ENCODE assay signal across 29 mouse cellular contexts in genomic region chr14:24458191-24458590, GRCm38 (mm10).
"Had no signal": no experiment of that assay in that cellular context is flagged by ENCODE, and none has a peak within 500 bp of the region (broad histone marks: within the 10 kb centered on the region; RNA-seq: fewer than 3 reads in every experiment).

No protein-coding gene starts in this region.

- H3K27me3 ChIP-seq: limb, embryonic 12.5 days; limb, embryonic 13.5 days; limb, embryonic 15.5 days; liver, embryonic 12.5 days; liver, embryonic 13.5 days; liver, embryonic 15.5 days; lung, embryonic 15.5 days; megakaryocyte, embryonic 14.5 days; midbrain, embryonic 12.5 days; midbrain, embryonic 13.5 days; midbrain, embryonic 15.5 days had no signal

- H3K9ac ChIP-seq: limb, embryonic 12.5 days; limb, embryonic 13.5 days; limb, embryonic 15.5 days; liver, embryonic 12.5 days; liver, embryonic 13.5 days; liver, embryonic 14.5 days; liver, embryonic 15.5 days; liver, postnatal 0 days; lung, embryonic 14.5 days; lung, embryonic 15.5 days; midbrain, embryonic 12.5 days; midbrain, embryonic 13.5 days; midbrain, embryonic 15.5 days had no signal

- H3K4me2 ChIP-seq: limb, embryonic 12.5 days; limb, embryonic 13.5 days; limb, embryonic 15.5 days; liver, embryonic 11.5 days; liver, embryonic 12.5 days; liver, embryonic 13.5 days; liver, embryonic 15.5 days; lung, embryonic 14.5 days; lung, embryonic 15.5 days; midbrain, embryonic 11.5 days; midbrain, embryonic 12.5 days; midbrain, embryonic 13.5 days; midbrain, embryonic 15.5 days had no signal

- H3K27ac ChIP-seq: limb, embryonic 10.5 days; limb, embryonic 12.5 days; limb, embryonic 13.5 days; limb, embryonic 15.5 days; liver, embryonic 12.5 days; liver, embryonic 13.5 days; liver, embryonic 14.5 days; liver, embryonic 15.5 days; lung, embryonic 15.5 days; macrophage; midbrain, embryonic 10.5 days; midbrain, embryonic 12.5 days; midbrain, embryonic 13.5 days; midbrain, embryonic 15.5 days had no signal

- H3K4me1 ChIP-seq: limb, embryonic 10.5 days; limb, embryonic 12.5 days; limb, embryonic 13.5 days; limb, embryonic 15.5 days; liver, embryonic 12.5 days; liver, embryonic 13.5 days; liver, embryonic 15.5 days; lung, embryonic 15.5 days; midbrain, embryonic 10.5 days; midbrain, embryonic 12.5 days; midbrain, embryonic 13.5 days; midbrain, embryonic 15.5 days had no signal

- DNase-seq: left cerebral cortex, postnatal 4 days; liver; liver, embryonic 13.5 days; liver, postnatal 0 days; lung, adult 18-20 months; lung, adult 2 months; lung, embryonic 14.5 days; lung, postnatal 10 days; lung, postnatal 14 days; lung, postnatal 36 days; lung, postnatal 4 days; midbrain, embryonic 14.5 days had no signal

- H3K9me3 ChIP-seq: limb, embryonic 10.5 days; limb, embryonic 12.5 days; limb, embryonic 13.5 days; limb, embryonic 15.5 days; liver, embryonic 12.5 days; liver, embryonic 13.5 days; liver, embryonic 15.5 days; lung, embryonic 15.5 days; megakaryocyte, embryonic 14.5 days; midbrain, embryonic 10.5 days; midbrain, embryonic 12.5 days; midbrain, embryonic 13.5 days; midbrain, embryonic 15.5 days had no signal

- H3K4me3 ChIP-seq: limb, embryonic 10.5 days; limb, embryonic 12.5 days; limb, embryonic 13.5 days; limb, embryonic 15.5 days; liver, embryonic 12.5 days; liver, embryonic 13.5 days; liver, embryonic 15.5 days; lung, embryonic 15.5 days; megakaryocyte, embryonic 14.5 days; midbrain, embryonic 10.5 days; midbrain, embryonic 12.5 days; midbrain, embryonic 13.5 days; midbrain, embryonic 15.5 days; myocyte had no signal
